7 mouse cellular contexts compared by ENCODE assay signal in genomic region chr8:75034285-75034684, GRCm38 (mm10). TPM values are rescaled to one million over a fixed set of nuclear protein-coding genes. Genes with fewer than 3 reads are reported as not detected.
A peak's percentile ranks its signal among the peaks of the same experiment; 100 is the strongest.
DNase-seq lines count a peak whose midpoint lies in the region; ATAC-seq and TF ChIP-seq lines count a peak whose summit lies in the region.

No protein-coding gene starts in this region.

- no peaks in the 10 kb centered on the region for H3K4me1 ChIP-seq in lung, embryonic 14.5 days (ENCODE audit: insufficient read depth)
- H3K4me1 ChIP-seq in embryonic facial prominence, embryonic 13.5 days: peaks cover 16% of the 10 kb centered on the region
- 0 out of 2 replicates have a peak, but pooled peaks cover 7% of the 10 kb centered on the region for H3K4me1 ChIP-seq in intestine, embryonic 14.5 days (replicated peaks; ENCODE audit: control insufficient read depth, insufficient read depth, low read length)
- peaks cover 21% of the 10 kb centered on the region for H3K4me1 ChIP-seq in neural tube, embryonic 13.5 days (replicated peaks)

- H3K4me3 ChIP-seq in lung, embryonic 14.5 days (ENCODE audit: low read depth, low read length): peak overlapping the region; percentile 54
- H3K4me3 ChIP-seq in embryonic facial prominence, embryonic 13.5 days: peak overlapping the region; percentile 68
- peak overlapping the region; percentile 79 for H3K4me3 ChIP-seq in intestine, embryonic 14.5 days (ENCODE audit: low read depth, low read length)
- H3K4me3 ChIP-seq in neural tube, embryonic 13.5 days: peak overlapping the region; percentile 66

- ATAC-seq in lung, embryonic 14.5 days (ENCODE audit: insufficient read depth): no peak
- no peak for ATAC-seq in embryonic facial prominence, embryonic 13.5 days (ENCODE audit: insufficient number of reproducible peaks, insufficient read depth, low FRiP score, low TSS enrichment, low read depth)
- no peak for ATAC-seq in intestine, embryonic 14.5 days (replicated peaks; ENCODE audit: low FRiP score, low TSS enrichment, low read depth)
- no peak for ATAC-seq in neural tube, embryonic 13.5 days (ENCODE audit: low read depth)

- WGBS in lung, embryonic 14.5 days: under 1% methylated on average over 17 of the region's 17 CpGs
- WGBS in embryonic facial prominence, embryonic 13.5 days: 1% methylated on average over 17 of the region's 17 CpGs
- under 1% methylated on average over 17 of the region's 17 CpGs for WGBS in intestine, embryonic 14.5 days
- 1% methylated on average over 17 of the region's 17 CpGs for WGBS in neural tube, embryonic 13.5 days

- peak overlapping the region; percentile 62 for H3K9ac ChIP-seq in lung, embryonic 14.5 days
- H3K9ac ChIP-seq in embryonic facial prominence, embryonic 13.5 days: peak overlapping the region; percentile 76
- peak overlapping the region; percentile 56 for H3K9ac ChIP-seq in intestine, embryonic 14.5 days (ENCODE audit: low read length)
- peak overlapping the region; percentile 75 for H3K9ac ChIP-seq in neural tube, embryonic 13.5 days

- peaks cover 24% of the 10 kb centered on the region for H3K36me3 ChIP-seq in lung, embryonic 14.5 days (ENCODE audit: insufficient read depth)
- peaks cover 18% of the 10 kb centered on the region for H3K36me3 ChIP-seq in embryonic facial prominence, embryonic 13.5 days
- H3K36me3 ChIP-seq in intestine, embryonic 14.5 days (ENCODE audit: control insufficient read depth, insufficient read depth, low read length): peaks cover 29% of the 10 kb centered on the region
- peaks cover 16% of the 10 kb centered on the region for H3K36me3 ChIP-seq in neural tube, embryonic 13.5 days

- DNase-seq in lung, embryonic 14.5 days: no peak
- no peak for DNase-seq in lung, postnatal 36 days
- DNase-seq in intestine, embryonic 14.5 days (ENCODE audit: low spot score): no peak
- DNase-seq in embryo, embryonic 9.5 days (ENCODE audit: extremely low spot score): no peak
- DNase-seq in cerebellum, adult 11-12 months: no peak

- no peaks in the 10 kb centered on the region for H3K27me3 ChIP-seq in lung, embryonic 14.5 days (ENCODE audit: insufficient read depth, low read length)
- H3K27me3 ChIP-seq in embryonic facial prominence, embryonic 13.5 days: no peaks in the 10 kb centered on the region
- H3K27me3 ChIP-seq in intestine, embryonic 14.5 days (replicated peaks; ENCODE audit: control insufficient read depth, insufficient read depth, low read length): no peaks in the 10 kb centered on the region
- H3K27me3 ChIP-seq in neural tube, embryonic 13.5 days: no peaks in the 10 kb centered on the region

- peak overlapping the region; percentile 0; the same call in 1 of the 2 replicates for H3K27ac ChIP-seq in lung, embryonic 14.5 days (ENCODE audit: low read depth)
- H3K27ac ChIP-seq in embryonic facial prominence, embryonic 13.5 days: peak overlapping the region; percentile 88; the same call in 1 of the 2 replicates
- H3K27ac ChIP-seq in intestine, embryonic 14.5 days (ENCODE audit: low read depth): no peak overlapping the region; the same call in 1 of the 2 replicates
- H3K27ac ChIP-seq in neural tube, embryonic 13.5 days (replicated peaks): peak overlapping the region; percentile 54; the same call in 1 of the 2 replicates

- no peak for TF ChIP-seq CTCF in lung, embryonic 14.5 days (IDR thresholded peaks at IDR 0.05; ENCODE audit: low read depth)

- H3K9me3 ChIP-seq in lung, embryonic 14.5 days (ENCODE audit: low read depth, low read length): no peaks in the 10 kb centered on the region
- H3K9me3 ChIP-seq in embryonic facial prominence, embryonic 13.5 days: no peaks in the 10 kb centered on the region
- no peaks in the 10 kb centered on the region for H3K9me3 ChIP-seq in intestine, embryonic 14.5 days (ENCODE audit: control insufficient read depth, low read length)
- H3K9me3 ChIP-seq in neural tube, embryonic 13.5 days: no peaks in the 10 kb centered on the region

- peak overlapping the region; percentile 78 for H3K4me2 ChIP-seq in lung, embryonic 14.5 days
- H3K4me2 ChIP-seq in embryonic facial prominence, embryonic 13.5 days: peak overlapping the region; percentile 80
- H3K4me2 ChIP-seq in intestine, embryonic 14.5 days (ENCODE audit: low read length): peak overlapping the region; percentile 99
- H3K4me2 ChIP-seq in neural tube, embryonic 13.5 days: peak overlapping the region; percentile 92

RNA-seq across cellular contexts. Expression of gene Tom1, which starts 0.8 kb away (rescaled TPM):
- polyA plus RNA-seq in lung, embryonic 14.5 days (2014; fragmentation: Nextera tagmentation; extraction: Ambion mirVana): 18.7 and 20.8 TPM in 2 replicates
- 25.8 and 31.9 TPM in 2 replicates for polyA plus RNA-seq in embryonic facial prominence, embryonic 13.5 days (2015; fragmentation: Nextera tagmentation; extraction: Ambion mirVana)
- 25.2 and 27.2 TPM in 2 replicates for polyA plus RNA-seq in intestine, embryonic 14.5 days (2014; fragmentation: Nextera tagmentation; extraction: Ambion mirVana)
- 28.9 and 36.4 TPM in 2 replicates for polyA plus RNA-seq in neural tube, embryonic 13.5 days (2015; fragmentation: Nextera tagmentation; extraction: Ambion mirVana)

RNA-seq across cellular contexts. Expression of gene Hmgxb4, which starts 41.1 kb away (rescaled TPM):
- 52.0 and 54.6 TPM in 2 replicates for polyA plus RNA-seq in lung, embryonic 14.5 days (2014; fragmentation: Nextera tagmentation; extraction: Ambion mirVana)
- polyA plus RNA-seq in embryonic facial prominence, embryonic 13.5 days (2015; fragmentation: Nextera tagmentation; extraction: Ambion mirVana): 47.0 and 53.5 TPM in 2 replicates
- 44.3 and 46.3 TPM in 2 replicates for polyA plus RNA-seq in intestine, embryonic 14.5 days (2014; fragmentation: Nextera tagmentation; extraction: Ambion mirVana)
- polyA plus RNA-seq in neural tube, embryonic 13.5 days (2015; fragmentation: Nextera tagmentation; extraction: Ambion mirVana): 32.2 and 35.7 TPM in 2 replicates

RNA-seq across cellular contexts. Expression of gene Hmox1, which starts 59.1 kb away (rescaled TPM):
- 24.6 and 26.3 TPM in 2 replicates for polyA plus RNA-seq in lung, embryonic 14.5 days (2014; fragmentation: Nextera tagmentation; extraction: Ambion mirVana)
- polyA plus RNA-seq in embryonic facial prominence, embryonic 13.5 days (2015; fragmentation: Nextera tagmentation; extraction: Ambion mirVana): 24.0 and 29.0 TPM in 2 replicates
- polyA plus RNA-seq in intestine, embryonic 14.5 days (2014; fragmentation: Nextera tagmentation; extraction: Ambion mirVana): 8.8 and 10.1 TPM in 2 replicates
- 16.0 and 16.7 TPM in 2 replicates for polyA plus RNA-seq in neural tube, embryonic 13.5 days (2015; fragmentation: Nextera tagmentation; extraction: Ambion mirVana)
